11 mouse cellular contexts compared by ENCODE assay signal in the genomic region with DNA sequence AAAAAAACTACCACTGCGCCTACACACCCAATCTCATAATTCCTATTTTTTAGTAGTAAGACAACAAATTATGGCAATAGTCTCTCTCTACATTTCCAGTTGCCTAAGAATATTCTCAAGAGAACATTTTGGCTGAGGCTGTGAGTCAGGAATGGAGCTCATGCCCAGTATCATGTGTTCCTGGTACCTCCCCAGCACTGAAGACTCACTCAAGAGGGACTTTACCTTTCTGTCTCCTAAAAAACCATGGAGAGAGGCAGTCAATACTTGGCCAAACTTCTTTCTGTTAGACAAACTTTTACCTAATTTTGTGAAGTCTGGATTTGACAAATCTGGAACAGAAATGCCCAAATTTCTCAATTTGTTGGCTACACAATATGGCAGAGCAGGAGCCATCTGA. TPM values are rescaled to one million over a fixed set of nuclear protein-coding genes. Genes with fewer than 3 reads are reported as not detected.
A peak's percentile ranks its signal among the peaks of the same experiment; 100 is the strongest.
DNase-seq lines count a peak whose midpoint lies in the region.
"Had no signal": no experiment of that assay in that cellular context is flagged by ENCODE, and none has a peak within 500 bp of the region (broad histone marks: within the 10 kb centered on the region; RNA-seq: fewer than 3 reads in every experiment).

No protein-coding gene starts in this region.

- DNase-seq in gastrocnemius, adult 18-20 months (ENCODE audit: low spot score), result peak; percentile 46
- DNase-seq in gastrocnemius, postnatal 36 days, result no peak
- DNase-seq in 3T3-L1 (ENCODE audit: low read depth, low spot score) (peak; percentile 38), adipocyte (ENCODE audit: low spot score) (peak; percentile 77)
- peak; percentile 48 for DNase-seq in skeletal muscle tissue, adult 2 months (ENCODE audit: low read depth, low spot score)
- no peak for DNase-seq in frontal cortex, postnatal 14 days (ENCODE audit: low spot score in 2 of 2)
- DNase-seq: adrenal gland, postnatal 25 days; cerebellum, adult 2 months; cerebellum, postnatal 10 days; gastrocnemius, postnatal 10 days; heart, postnatal 36 days had no signal

- intact Hi-C loops in gastrocnemius, postnatal 36 days (cut with DNase I), result no loop called here

RNA-seq across cellular contexts. Expression of a gene that starts 6.7 kb away (rescaled TPM):
- total RNA-seq in gastrocnemius, adult 18-20 months (2021), result 10 to 100 TPM; 17.4 to 24.4 TPM
- total RNA-seq in gastrocnemius, postnatal 36 days (2021), result 10 to 100 TPM; 16.1 to 16.3 TPM

Comparison
In these comparisons a context has a peak if more than half of its experiments do, and no peak if none do; other contexts are left out.
1. DNase-seq: peak in gastrocnemius, adult 18-20 months (single experiment), 3T3-L1 (single experiment), adipocyte (single experiment) and skeletal muscle tissue, adult 2 months (single experiment); none in gastrocnemius, postnatal 36 days (0 of 2) and frontal cortex, postnatal 14 days (0 of 2).